Mouse (Mus musculus) kidney, postnatal 4 days (tissue): ENCODE data around the gene Hoxd10.

Experiments used
- DNase-seq, 2 experiments: peaks; one replicate each; pipeline ENCODE4 v3.0.0; 2021; ENCODE audit warnings: mixed read lengths in 2 of 2

The Hoxd10 gene

DNA sequence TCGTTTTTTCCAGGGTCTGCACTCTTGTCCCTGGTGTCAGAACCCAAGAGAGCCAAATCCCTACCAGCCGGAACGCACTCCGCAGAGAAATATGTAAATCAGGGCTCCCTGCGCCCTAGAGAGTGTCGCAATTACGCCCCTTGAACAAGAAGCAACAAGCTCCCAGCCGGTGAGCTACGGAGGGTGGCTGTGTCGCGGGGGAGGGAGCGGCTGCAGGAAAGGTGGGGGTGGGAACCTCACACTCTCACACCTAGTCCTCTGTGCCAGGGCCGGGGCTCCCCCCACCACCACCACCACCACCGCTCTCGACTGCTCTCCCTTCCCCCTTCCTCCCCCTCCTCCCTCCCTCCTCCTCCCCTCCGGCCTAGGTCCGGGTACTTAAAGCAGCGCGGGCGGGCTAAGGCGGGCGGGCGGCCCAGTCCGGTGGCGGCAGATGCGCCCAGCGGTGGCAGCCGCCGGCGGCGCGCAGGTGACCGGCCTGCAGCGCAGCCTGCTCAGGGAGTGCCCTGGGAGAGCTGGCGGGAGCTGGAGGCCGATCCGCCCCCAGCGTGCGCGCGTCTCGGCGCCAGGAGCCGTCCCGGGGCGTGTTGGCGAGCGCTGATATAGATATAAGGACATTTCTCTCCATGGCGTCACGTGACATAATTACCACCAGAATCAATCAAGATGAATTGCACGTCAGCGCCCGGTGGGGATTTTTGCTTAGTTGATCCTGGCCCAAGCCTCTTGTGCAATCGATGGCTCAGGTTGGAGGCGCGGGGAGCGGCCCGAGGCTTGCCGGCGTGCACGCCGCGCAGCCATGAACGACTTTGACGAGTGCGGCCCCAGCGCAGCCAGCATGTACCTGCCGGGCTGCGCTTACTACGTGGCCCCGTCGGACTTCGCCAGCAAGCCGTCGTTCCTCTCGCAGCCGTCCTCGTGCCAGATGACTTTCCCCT is 9.9 kb upstream of the Hoxd10 start:
- DNase-seq, result peak; percentile 72 to 82

DNA sequence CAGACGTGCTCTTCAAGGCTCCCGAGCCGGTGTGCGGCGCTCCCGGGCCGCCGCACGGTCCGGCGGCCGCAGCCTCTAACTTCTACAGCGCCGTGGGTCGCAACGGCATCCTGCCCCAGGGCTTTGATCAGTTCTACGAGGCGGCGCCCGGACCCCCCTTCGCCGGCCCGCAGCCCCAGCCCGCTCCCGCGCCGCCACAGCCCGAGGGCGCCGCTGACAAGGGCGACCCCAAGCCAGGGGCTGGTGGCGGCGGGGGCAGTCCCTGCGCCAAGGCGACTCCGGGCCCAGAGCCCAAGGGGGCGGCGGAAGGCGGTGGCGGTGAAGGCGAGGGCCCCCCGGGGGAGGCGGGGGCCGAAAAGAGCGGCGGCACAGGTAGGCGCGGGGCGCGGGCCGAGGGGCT is 8.9 kb upstream of the Hoxd10 start:
- DNase-seq, result peak in 1 of 2 experiments; percentile 55

DNA sequence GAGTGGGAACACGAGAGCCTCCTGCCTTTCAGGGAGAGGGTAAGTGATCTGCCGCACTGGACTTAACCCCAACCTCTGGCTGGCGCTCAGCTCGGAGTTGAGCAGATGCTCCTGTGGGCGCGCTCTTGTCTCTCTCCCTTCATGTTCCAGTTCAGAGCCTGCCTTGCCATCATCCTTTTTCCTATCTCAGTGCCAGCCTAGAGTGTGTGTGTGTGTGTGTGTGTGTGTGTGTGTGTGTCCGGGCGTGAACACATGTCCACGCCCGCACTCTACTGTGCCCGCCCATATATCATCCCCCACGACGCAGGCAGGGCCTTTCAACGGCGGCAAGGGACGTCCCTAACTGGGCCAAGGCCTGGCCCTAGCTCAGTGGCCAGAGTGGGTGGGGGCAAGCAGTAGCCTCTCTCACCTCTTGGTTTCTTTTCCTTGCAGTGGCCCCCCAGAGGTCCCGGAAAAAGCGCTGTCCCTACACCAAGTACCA is 8.2 kb upstream of the Hoxd10 start:
- peak; percentile 66 to 79 for DNase-seq

DNA sequence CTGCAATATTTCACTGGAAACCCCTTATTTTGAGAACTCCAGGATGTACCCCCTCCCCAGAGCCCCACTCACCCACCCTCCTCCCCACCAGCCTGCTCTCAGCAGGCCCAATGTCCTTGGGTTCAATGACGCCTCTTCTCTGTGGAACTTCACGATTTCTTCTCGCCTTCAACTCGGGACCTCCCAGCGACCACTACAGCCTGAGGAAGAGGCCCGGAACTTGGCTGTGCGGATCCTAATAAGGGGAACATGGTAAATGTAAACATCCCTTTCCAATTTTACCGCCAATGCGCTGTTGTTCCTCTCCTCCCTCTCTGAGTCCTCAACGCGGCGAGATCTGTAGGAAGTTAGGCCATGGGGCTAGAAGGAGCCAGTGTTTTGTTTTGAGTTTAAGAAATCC is 7.6 kb upstream of the Hoxd10 start:
- no peak for DNase-seq

DNA sequence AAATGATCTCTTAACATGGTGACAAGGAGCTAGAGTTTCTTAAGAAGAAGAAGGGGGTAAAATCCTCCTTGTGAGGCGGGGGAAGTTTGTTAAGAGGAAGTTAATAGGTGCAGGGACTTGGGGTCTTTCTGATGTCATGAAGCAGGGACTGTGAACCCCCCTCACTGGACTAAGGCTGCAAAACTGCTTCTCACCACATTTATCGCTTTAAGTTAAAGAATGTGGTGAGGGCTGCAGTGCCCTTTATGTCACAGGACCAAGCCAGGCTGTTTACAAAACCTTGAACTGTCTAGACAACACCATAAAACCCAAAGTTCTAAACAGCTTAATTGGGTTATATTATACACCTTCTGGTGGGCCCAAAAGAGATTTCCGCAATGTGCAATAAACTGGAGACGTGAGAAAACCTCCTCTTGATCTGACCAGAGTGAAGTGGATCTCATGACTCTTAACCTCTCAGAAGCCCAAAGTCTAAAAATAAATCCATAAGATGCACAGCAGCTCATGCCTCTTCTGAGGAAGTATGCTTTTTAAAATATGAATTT is 6.6 kb upstream of the Hoxd10 start:
- DNase-seq, result no peak

DNA sequence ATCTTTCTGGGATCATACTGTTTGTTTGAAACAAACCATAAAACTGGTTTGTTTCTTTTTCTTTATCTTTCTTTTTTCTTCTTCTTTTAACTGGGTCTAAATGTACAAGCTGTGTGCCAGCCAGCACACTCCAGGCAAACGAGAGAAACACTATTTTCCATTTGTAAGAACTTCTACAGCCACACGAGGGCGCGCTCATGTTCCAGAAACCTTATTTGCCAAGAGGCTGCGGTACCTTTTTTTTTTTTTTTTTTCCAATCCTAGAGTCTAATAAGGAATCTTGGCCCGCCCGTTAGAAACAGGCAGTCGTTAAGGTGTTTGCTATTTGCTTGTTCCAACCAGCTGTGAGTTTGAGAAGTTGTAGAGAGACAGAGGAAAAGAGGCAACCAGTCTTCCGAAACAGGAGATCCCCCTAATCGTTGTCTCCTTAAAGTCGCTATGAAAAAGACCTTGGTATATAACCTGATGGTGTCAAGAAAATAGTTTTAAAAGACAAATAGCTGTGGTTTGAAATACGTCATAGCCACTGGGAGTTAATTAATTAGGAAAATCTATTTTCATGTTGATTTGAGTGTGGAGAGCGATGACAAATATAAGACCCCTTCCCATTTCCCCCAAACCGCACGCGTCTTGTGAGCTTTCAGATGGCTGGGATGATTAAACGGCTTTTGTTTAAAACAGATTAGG is 5.3 kb upstream of the Hoxd10 start:
- peak; percentile 90 to 92 for DNase-seq

DNA sequence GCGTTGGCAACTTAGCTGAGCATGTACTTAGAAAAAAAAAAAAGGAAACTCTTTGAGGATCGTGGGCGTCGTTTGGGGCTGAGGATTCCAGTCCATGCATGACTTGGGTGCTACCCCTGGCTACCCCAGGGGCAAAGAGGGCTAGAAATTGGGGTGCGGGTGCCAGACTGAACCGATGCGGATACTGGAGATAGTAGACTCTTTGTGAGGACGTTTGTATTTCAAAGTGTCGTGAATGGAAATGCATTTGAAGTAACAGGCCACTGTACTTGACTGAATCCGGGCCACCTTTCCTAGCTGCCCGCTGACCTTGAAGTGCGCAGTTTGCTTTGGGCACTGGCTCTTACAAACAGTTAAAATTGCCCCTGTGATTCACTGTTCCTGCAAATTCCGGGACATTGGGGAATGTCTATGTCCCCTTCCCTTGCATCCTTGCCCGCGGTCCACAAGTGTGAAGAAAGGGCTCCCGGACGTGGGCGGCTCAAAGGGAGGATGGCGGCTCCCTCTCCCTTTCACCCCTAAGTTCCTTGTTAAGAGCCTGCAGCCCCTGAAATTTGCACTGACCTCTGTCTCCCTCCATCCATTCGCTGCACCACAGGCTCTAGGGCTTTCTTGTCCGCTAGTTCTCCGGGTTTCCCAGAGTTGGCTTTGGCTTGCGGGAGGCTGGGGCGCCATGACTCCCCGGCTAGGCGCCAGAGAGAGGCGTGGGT is 4.6 kb upstream of the Hoxd10 start:
- DNase-seq, result peak; percentile 45 to 72

DNA sequence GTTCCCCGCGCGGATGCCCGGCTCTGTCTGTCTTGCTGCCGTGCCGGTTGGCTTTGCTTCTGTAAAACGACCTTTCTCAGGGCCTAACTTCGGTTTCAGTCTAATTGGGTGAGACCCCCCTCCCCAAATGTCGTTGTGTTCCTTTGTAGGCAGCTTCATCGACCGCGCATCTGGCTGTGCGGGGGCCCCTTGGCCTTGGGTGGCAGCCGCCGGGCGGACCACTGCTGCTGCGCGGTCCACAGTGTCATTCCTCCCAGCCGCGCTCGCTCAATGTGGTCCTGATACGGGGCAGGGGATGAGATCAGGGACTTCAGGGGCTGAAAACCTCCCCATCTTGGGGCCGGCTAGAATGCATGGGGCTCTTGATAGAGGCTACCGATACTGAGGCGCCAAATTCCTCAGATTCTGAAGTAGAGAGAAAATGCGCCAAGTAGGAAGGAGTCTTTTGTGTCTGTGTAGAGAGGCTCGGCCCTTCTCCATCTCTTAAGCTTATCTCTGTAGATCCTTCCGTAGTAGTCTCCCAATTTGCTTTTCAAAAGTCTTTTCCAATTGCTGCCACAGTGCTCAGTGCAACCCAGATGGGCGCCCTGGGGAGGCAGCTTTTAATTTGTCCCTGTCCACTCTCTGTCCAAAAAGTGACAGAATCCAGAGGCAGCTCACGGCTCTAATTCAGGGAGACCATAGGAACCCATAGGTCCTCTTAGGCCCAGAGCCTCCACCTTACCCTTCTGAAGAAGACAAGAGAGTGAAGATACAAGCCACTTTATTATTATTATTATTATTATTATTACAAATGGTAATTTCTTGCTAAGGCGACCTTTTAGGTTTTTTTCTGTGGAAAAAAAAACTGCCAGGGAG is 3.8 kb upstream of the Hoxd10 start:
- peak; percentile 61 to 74 for DNase-seq

DNA sequence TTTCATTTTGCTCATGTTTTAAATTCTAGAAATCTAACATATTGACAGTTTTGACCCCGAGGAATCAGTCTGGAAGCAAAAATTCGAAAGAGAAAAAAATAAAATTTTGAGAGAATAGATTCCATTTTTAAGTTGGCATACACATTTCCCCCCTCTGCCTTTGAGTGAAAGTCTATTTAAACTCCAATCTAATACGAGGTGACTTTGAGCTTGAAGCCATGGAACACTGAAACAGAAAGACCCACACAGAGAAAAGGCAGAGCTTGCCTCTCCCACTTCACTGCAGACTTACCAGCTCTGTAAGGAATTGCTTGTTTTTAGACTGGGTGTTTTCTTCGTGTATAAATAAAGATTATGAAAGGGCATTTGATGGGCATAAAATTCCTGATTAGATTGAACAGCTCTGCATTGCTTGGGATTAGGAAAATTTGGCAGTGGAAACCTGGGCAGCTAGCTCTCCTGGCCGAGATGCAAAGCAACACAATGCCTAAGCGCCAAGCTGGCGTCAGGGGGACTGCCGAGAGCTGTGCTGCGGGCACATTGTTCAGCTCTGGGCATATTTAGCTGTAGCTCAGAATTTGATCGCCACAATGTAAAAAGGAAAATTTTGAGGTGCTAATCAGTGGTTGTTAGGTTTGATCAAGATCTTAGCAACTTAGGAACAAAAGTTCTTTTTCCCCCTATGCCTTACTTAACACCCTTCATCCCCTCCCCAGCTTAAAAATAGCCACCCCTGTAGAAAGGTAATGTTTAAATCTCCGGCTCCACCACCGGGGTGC is 2.7 kb upstream of the Hoxd10 start:
- DNase-seq, result peak; percentile 50 to 64

DNA sequence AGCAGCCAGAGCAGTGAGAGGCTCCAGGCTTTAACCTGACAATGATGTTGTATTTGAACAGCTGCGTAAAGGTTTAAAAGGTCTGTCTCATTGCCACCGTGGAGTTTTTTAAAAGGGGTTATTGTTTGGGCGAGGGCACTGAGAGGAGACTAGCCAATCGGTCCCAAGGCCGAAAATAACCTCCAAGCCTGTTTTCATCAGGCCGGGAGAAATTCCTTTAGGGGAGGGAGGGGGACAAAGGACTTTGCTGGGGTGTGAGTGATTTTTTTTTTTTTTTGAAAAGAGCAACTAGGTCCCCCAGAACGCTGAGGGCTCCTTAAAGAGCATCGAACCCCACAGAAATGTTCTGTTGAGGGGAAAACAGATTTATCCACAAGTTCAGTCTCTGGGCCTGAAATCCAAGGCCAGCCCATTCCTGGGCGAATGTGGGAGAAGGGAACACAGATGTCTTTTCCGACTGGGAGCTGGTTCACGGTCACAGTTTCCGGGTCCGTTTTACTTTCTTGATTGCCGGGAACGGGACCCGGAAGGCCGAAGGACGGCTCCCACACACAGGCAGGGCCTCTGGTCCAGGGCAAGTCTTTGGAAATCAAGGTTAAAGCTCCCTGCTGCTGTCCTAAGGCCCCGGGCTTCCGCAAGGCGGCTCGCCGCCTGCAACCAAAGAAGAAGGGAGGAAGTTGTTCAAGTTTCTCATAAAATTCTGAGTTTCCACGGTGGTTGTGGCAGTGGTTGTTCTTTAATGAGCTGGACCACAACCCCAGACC is 2.0 kb upstream of the Hoxd10 start:
- DNase-seq, result peak; percentile 67 to 78

DNA sequence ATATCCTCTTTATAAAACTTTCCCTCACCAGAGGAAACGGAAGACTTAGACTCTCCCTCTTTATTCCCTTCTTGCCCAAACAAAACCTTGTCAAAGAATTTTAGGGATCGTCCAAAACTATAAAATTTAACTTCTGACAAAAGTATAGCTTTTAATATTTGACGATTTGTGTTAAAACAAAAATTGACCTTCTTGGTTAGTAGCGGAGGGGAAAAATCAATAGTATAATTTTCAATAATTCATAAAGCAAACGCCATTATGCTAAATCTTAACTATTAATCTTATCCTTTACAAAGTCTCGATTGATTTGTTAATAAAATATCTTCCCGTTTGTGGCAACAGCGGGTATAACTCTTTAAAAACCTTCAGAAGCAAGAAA is 1.4 kb upstream of the Hoxd10 start:
- no peak for DNase-seq

DNA sequence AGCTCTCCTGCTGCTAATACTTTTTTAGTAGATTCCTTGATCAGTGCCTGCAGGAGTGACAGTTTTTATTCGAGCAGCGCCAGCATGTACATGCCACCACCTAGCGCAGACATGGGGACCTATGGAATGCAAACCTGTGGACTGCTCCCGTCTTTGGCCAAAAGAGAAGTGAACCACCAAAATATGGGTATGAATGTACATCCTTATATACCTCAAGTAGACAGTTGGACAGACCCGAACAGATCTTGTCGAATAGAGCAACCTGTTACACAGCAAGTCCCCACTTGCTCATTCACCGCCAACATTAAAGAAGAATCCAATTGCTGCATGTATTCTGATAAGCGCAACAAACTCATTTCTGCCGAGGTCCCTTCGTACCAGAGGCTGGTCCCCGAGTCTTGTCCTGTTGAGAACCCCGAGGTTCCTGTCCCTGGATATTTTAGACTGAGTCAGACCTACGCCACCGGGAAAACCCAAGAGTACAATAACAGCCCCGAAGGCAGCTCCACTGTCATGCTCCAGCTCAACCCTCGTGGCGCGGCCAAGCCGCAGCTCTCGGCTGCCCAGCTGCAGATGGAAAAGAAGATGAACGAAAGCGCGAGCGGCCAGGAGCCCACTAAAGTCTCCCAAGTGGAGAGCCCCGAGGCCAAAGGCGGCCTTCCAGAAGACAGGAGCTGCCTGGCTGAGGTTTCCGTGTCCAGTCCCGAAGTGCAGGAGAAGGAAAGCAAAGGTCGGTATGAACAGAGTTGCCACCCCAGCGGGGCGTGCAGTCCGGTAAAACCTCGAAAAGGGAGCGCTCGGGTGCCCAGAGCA is 477 bp downstream of the Hoxd10 start:
- DNase-seq, result peak; percentile 54 to 67

DNA sequence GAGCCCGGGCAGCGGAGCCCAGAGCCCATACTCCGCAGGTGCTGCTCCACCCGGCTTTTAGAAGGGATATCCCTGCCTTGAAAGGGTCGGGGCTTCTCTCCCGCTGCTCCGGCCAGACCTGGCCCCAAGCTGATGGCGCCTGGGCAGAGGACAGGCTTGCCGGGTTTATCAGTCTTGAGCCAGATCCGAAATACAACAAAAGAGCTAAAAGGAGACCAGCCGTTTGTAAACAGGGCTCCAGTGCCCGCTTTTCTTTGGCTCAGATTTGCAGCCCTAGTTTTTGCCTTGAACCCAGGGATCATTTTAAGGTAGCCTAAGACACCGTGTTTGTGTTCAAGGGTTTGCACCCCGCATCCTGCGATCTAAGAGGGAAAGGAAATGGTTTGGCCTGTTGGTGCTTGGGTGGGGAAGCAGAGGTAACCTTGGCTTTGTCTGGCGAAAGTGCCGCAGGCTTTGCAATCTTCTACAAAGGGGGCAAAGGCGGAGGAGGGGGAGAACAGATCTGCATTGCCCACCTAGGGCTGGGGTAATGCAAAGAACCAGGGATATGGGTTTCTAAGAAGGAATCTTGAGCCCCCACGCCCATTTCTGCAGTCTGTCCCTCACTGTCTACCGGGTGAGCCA is 1.2 kb downstream of the Hoxd10 start:
- peak in 1 of 2 experiments; percentile 50 for DNase-seq

DNA sequence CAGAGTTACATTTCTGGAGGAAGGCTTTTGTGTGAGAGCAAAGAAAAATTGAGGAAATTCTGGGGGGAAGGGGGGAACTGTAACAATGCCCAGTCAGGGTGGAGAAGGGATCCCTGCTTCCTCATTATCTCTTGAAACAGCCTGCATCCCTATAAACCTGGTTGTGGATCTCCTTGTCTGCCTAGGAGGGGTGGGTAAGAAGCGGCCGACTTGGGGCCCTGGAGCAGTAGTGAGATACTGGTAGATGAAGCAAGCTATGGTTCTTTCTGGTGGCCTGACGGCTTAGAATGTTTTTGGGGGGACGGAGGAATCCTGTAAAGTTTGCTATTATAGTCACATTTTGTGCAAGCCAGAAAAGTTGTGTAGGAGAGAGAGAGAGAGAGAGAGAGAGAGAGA is 1.7 kb downstream of the Hoxd10 start:
- peak in 1 of 2 experiments; percentile 40 for DNase-seq

DNA sequence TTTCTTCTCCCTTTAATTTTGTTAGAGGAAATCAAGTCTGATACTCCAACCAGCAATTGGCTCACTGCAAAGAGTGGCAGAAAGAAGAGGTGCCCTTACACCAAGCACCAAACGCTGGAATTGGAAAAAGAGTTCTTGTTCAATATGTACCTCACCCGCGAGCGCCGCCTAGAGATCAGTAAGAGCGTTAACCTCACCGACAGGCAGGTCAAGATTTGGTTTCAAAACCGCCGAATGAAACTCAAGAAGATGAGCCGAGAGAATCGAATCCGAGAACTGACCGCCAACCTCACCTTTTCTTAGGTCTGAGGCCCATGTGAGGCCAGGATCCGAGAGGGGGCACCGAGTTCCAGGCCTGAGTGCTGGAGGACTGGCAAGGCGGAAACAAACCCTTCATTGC is 2.3 kb downstream of the Hoxd10 start:
- peak; percentile 79 to 87 for DNase-seq

DNA sequence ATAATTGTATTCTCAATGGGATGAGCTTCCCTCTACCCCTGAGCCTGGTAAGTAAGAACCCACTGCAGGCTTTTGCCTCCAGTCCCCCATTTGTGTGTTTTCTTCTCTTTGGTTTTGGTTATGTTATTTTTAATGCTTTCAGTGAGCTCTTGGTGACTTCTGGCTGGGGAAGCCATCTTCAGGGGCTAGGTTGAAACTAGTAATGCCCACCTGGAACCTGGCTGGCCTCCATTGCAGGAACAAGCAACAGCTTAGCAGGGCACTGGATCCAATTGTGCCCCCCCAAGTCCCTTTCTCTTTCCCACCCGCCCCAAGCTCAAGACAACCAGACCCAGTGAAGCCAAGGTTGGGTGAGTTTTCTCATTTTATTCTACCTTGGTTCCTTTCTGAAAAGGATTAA is 3.7 kb downstream of the Hoxd10 start:
- DNase-seq, result peak in 1 of 2 experiments; percentile 20

DNA sequence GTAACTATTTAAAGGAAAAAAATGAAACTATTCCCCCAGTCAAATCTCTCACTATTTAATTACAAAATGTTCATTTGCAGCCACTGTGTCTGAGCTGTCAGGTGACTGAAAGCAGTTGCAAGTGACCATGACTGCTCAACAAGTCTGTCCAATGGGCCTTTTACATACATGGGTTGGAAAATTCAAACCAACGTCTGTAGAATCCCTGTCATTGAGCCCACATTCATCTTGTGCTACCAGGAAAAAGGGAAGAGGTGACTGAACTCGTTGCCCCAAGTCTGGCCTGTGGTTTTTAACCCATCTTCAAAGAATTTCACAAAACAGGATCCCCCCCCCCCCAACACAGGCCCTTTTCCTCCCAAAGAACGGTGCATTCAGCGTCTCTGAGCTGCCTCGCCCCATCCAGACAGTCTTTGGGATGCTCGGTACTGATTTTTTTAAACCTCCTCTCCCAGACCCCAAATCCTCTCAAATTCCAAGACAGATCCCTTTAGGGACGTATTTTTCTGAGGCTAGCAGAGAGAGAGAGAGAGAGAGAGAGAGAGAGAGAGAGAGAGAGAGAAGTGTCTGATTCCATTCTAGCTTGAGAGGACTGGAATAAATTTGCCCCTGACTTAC is 4.2 kb downstream of the Hoxd10 start:
- DNase-seq, result peak in 1 of 2 experiments; percentile 13
